Mouse (Mus musculus): ENCODE data around the gene Ddx28. TPM values are rescaled to one million over a fixed set of nuclear protein-coding genes. Genes with fewer than 3 reads are reported as not detected.

Ddx28 gene
- 10 to 100 TPM in 1 of 2 experiments, 1 to 10 TPM in 1; 9.7 to 12.1 TPM for polyA plus RNA-seq (2017; shearing (Covaris generic))

- ATAC-seq = no peak
Measured at GRCm38 (mm10) chr8:106011643-106011986, at the start of gene Ddx28. Gene Ddx28, minus strand, starts transcription at chr8:106011882.

- ATAC-seq = no peak
Measured at GRCm38 (mm10) chr8:106060521-106060920, 48.8 kb upstream of the Ddx28 start.

- no peak for ATAC-seq
Measured at GRCm38 (mm10) chr8:106059613-106060371, 48.1 kb upstream of the Ddx28 start.

GRCm38 (mm10) chr8:106058731-106059612 lies 47.3 kb upstream of the Ddx28 start, which contains the start of gene Nfatc3:
Gene Nfatc3, plus strand, starts transcription at chr8:106058840.
- ATAC-seq = peak; percentile 74

- ATAC-seq = no peak
Measured at GRCm38 (mm10) chr8:106056455-106056982, 44.8 kb upstream of the Ddx28 start.

- no peak for ATAC-seq
Measured at GRCm38 (mm10) chr8:106055038-106055437, 43.4 kb upstream of the Ddx28 start.

- peak; percentile 55 for ATAC-seq
Measured at GRCm38 (mm10) chr8:106054190-106054811, 42.6 kb upstream of the Ddx28 start.

GRCm38 (mm10) chr8:106052510-106053089 lies 40.9 kb upstream of the Ddx28 start:
- peak; percentile 41 for ATAC-seq

- ATAC-seq = no peak
Measured at GRCm38 (mm10) chr8:106051068-106051467, 39.4 kb upstream of the Ddx28 start.

- no peak for ATAC-seq
Measured at GRCm38 (mm10) chr8:106049840-106050239, 38.2 kb upstream of the Ddx28 start.

GRCm38 (mm10) chr8:106047854-106048630 lies 36.4 kb upstream of the Ddx28 start:
- no peak for ATAC-seq

- ATAC-seq = no peak
Measured at GRCm38 (mm10) chr8:106046872-106047559, 35.3 kb upstream of the Ddx28 start.

- ATAC-seq = no peak
Measured at GRCm38 (mm10) chr8:106044151-106044550, 32.5 kb upstream of the Ddx28 start.

GRCm38 (mm10) chr8:106043055-106043454 lies 31.4 kb upstream of the Ddx28 start:
- no peak for ATAC-seq

- no peak for ATAC-seq
Measured at GRCm38 (mm10) chr8:106040218-106040617, 28.5 kb upstream of the Ddx28 start.

GRCm38 (mm10) chr8:106039605-106040004 lies 27.9 kb upstream of the Ddx28 start:
- ATAC-seq = no peak

- ATAC-seq = no peak
Measured at GRCm38 (mm10) chr8:106038721-106039120, 27.0 kb upstream of the Ddx28 start.

GRCm38 (mm10) chr8:106022483-106022882 lies 10.8 kb upstream of the Ddx28 start:
- ATAC-seq = peak; percentile 77

- ATAC-seq = no peak
Measured at GRCm38 (mm10) chr8:106018039-106018438, 6.4 kb upstream of the Ddx28 start.

GRCm38 (mm10) chr8:106017130-106017529 lies 5.4 kb upstream of the Ddx28 start:
- ATAC-seq = peak; percentile 82

GRCm38 (mm10) chr8:106016284-106016683 lies 4.6 kb upstream of the Ddx28 start:
- no peak for ATAC-seq
